Mouse (Mus musculus): ENCODE measurements around the gene Hoxd1.

GRCm38 (mm10) chr2:74740311-74741091 is 22.3 kb upstream of the Hoxd1 start:
- TF ChIP-seq POLR2A (IDR thresholded peaks at IDR 0.05; ENCODE audit: control insufficient read depth, extremely low read depth, insufficient read depth, low read length, poor library complexity) (no peak), CTCF (IDR thresholded peaks at IDR 0.05; ENCODE audit: borderline replicate concordance, control insufficient read depth, extremely low read depth, insufficient read depth, low read length, poor library complexity) (no peak)

Measured in thymus, adult 2 months (tissue).